Mouse (Mus musculus): ENCODE results near the gene Gfra1. TPM values are rescaled to one million over a fixed set of nuclear protein-coding genes. Genes with fewer than 3 reads are reported as not detected.
A peak's percentile ranks its signal among the peaks of the same experiment; 100 is the strongest.

Gfra1 gene
- polyA plus RNA-seq, 1 experiment from 2014 or later: 39.6 TPM

DNA sequence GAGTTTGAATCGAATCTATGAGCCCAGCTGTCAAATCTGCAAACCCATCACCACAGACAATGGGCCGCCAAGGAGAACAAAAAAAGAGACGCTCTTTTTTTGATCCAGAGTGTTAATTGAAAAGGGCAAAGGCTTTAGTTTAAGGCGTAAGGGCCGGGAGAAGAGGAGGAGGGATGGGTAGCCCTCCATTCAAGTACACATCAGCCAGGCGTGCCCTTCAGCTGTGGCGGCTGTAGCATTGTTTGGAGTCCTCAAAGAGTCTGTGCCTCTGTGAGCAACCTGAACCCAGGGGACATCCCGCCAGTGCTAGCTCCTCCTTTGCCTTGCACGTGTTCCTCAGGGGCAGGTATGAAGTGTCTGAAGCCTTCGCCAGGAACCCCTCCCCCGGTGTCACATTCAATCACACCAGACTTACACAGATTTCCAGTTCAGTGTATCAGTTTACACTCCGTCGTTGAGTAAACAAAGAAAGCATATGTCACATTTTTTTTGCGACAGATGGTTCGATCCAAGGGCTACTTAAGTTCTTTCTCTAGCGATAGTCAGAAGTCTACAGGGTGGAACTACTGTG is 867 bp upstream of the Gfra1 start:
- peak overlapping the region; percentile 56 for H3K4me3 ChIP-seq
- 6% methylated on average over 16 of the region's 16 CpGs for WGBS
- 0 out of 2 replicates have a peak overlapping the region, but pooled peaks have one; percentile 64 for H3K9ac ChIP-seq (replicated peaks)
- H3K27me3 ChIP-seq: peaks cover 46% of the 10 kb centered on the region
- ATAC-seq (ENCODE audit: low FRiP score, low read depth): peak; percentile 53; the same call in 1 of the 2 replicates
- no peaks in the 10 kb centered on the region for H3K36me3 ChIP-seq
- H3K4me1 ChIP-seq: peaks cover 58% of the 10 kb centered on the region
- H3K4me2 ChIP-seq (replicated peaks): peak overlapping the region; percentile 95
- H3K27ac ChIP-seq (replicated peaks): peak overlapping the region; percentile 73
- no peaks in the 10 kb centered on the region for H3K9me3 ChIP-seq

DNA sequence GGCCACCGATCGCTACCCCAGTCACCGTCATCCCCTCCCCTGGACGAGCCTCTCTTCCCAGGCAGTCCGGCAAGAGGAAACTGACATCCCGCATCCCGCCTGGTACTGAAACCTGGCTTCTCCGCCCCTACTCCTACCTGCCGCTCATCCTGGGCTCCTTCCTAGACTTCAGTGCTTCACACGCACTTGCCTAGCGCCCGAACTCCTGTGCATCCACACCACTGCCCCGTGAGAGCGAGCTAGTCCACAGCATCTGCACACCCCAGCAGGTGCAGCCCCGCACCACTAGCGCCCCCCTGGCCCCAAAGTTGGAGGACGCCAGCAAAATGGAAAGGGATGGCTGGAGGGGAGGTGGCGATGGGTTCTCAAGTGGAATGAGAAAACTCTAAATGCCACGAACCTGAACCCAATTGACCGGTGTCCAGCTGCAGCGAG is 631 bp downstream of the Gfra1 start:
- under 1% methylated on average over 21 of the region's 21 CpGs for WGBS

DNA sequence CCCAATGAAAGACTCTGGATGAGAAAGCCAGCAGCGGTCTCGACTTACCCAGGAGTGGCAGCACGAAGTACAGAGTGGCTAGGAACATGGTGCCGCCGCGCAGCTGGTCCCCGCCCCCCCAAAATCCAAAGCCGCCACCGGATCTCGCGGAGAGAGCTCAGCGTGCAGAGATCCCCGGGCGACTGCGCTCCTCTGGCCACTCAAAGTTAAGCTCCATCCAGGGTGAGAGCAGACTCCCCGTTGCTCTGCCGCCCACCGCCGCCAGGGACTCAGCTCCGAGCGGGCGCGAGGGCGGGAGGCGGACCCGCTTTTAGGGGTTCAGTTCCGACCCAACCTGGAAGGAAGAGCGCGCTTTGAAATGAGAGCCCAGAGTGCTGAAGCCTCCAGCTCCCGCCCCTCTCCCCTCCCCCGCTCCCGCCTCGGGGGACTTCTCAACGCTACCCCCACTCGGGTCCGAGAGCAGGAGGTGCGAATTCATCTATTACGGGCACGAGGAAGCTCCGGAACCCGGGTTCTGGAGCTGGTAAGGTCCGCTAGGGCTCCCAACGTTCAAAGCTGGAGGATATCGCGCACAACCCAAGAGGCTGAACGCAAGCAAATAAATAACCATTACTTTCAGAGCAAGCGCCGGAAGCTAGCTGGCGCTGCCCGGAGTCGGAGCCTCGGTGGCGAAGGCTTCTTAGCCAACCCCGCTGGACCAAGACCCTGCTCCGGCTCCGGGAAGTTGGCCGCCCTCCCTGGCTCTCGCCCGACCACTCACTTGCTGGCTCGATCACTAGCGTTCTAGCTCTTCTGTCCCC is 1.2 kb downstream of the Gfra1 start:
- H3K9me3 ChIP-seq: no peaks in the 10 kb centered on the region
- peak overlapping the region; percentile 64 for H3K9ac ChIP-seq (replicated peaks)
- H3K27ac ChIP-seq (replicated peaks): peak overlapping the region; percentile 73
- peaks cover 55% of the 10 kb centered on the region for H3K4me1 ChIP-seq
- peak overlapping the region; percentile 56 for H3K4me3 ChIP-seq
- peak overlapping the region; percentile 95 for H3K4me2 ChIP-seq (replicated peaks)
- H3K27me3 ChIP-seq: peaks cover 50% of the 10 kb centered on the region
- WGBS: under 1% methylated on average over 61 of the region's 61 CpGs
- H3K36me3 ChIP-seq: no peaks in the 10 kb centered on the region
- ATAC-seq (ENCODE audit: low FRiP score, low read depth): peak; percentile 23

More for the DNA sequence above, 631 bp downstream of the Gfra1 start:
- peak overlapping the region; percentile 73 for H3K27ac ChIP-seq (replicated peaks)
- H3K9ac ChIP-seq (replicated peaks): peak overlapping the region; percentile 64
- H3K36me3 ChIP-seq: no peaks in the 10 kb centered on the region
- H3K4me1 ChIP-seq: peaks cover 56% of the 10 kb centered on the region
- no peaks in the 10 kb centered on the region for H3K9me3 ChIP-seq
- peak overlapping the region; percentile 56 for H3K4me3 ChIP-seq
- peaks cover 50% of the 10 kb centered on the region for H3K27me3 ChIP-seq
- ATAC-seq (ENCODE audit: low FRiP score, low read depth): peak; percentile 45; the same call in 1 of the 2 replicates
- H3K4me2 ChIP-seq (replicated peaks): peak overlapping the region; percentile 95

DNA sequence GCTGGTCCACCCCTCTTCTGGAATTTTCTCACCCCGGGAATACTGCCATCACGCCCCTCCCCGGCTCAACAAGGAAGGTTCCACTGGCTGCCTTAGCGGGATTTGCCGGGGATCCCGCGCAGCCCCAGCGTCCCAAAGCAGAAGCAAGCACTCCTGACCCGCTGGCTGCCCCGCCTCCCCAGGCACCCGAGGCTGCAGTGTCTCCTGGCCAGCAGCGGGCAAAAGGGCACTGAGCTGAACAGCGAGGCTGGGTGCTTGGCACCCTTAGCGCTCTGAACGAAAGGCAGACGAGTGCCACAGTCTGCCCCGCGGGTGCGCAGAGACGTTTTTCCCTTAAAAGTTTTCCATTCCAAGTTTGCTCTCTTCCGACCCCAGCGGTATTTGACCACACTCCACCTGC is 2.1 kb downstream of the Gfra1 start:
- H3K27me3 ChIP-seq: peaks cover 50% of the 10 kb centered on the region
- H3K4me2 ChIP-seq (replicated peaks): peak overlapping the region; percentile 95
- peak overlapping the region; percentile 20; the same call in 1 of the 2 replicates for H3K27ac ChIP-seq (replicated peaks)
- H3K4me3 ChIP-seq: peak overlapping the region; percentile 56
- H3K9me3 ChIP-seq: no peaks in the 10 kb centered on the region
- peaks cover 55% of the 10 kb centered on the region for H3K4me1 ChIP-seq
- WGBS: 2% methylated on average over 22 of the region's 22 CpGs
- no peak for ATAC-seq (ENCODE audit: low FRiP score, low read depth)
- peak overlapping the region; percentile 64; the same call in 1 of the 2 replicates for H3K9ac ChIP-seq (replicated peaks)
- no peaks in the 10 kb centered on the region for H3K36me3 ChIP-seq

- H3K27me3 ChIP-seq: peaks cover 46% of the 10 kb centered on the region
- ATAC-seq (ENCODE audit: low FRiP score, low read depth): no peak
- H3K9ac ChIP-seq (replicated peaks): peak overlapping the region; percentile 64; the same call in 1 of the 2 replicates
- WGBS: 4% methylated on average over 20 of the region's 20 CpGs
- H3K9me3 ChIP-seq: no peaks in the 10 kb centered on the region
- peak overlapping the region; percentile 95 for H3K4me2 ChIP-seq (replicated peaks)
- peak overlapping the region; percentile 20; the same call in 1 of the 2 replicates for H3K27ac ChIP-seq (replicated peaks)
- peak overlapping the region; percentile 56 for H3K4me3 ChIP-seq
- no peaks in the 10 kb centered on the region for H3K36me3 ChIP-seq
- H3K4me1 ChIP-seq: peaks cover 55% of the 10 kb centered on the region
Observed at GRCm38 (mm10) chr19:58452941-58453551, 2.7 kb downstream of the Gfra1 start.

GRCm38 (mm10) chr19:58452178-58452819 is 3.4 kb downstream of the Gfra1 start:
- no peak overlapping the region for H3K9ac ChIP-seq (replicated peaks)
- no peak overlapping the region for H3K27ac ChIP-seq (replicated peaks)
- peaks cover 55% of the 10 kb centered on the region for H3K4me1 ChIP-seq
- peak overlapping the region; percentile 56; the same call in 1 of the 2 replicates for H3K4me3 ChIP-seq
- H3K36me3 ChIP-seq: no peaks in the 10 kb centered on the region
- H3K27me3 ChIP-seq: peaks cover 44% of the 10 kb centered on the region
- ATAC-seq (ENCODE audit: low FRiP score, low read depth): no peak
- peak overlapping the region; percentile 95 for H3K4me2 ChIP-seq (replicated peaks)
- no peaks in the 10 kb centered on the region for H3K9me3 ChIP-seq
- 49% methylated on average over 8 of the region's 8 CpGs for WGBS

DNA sequence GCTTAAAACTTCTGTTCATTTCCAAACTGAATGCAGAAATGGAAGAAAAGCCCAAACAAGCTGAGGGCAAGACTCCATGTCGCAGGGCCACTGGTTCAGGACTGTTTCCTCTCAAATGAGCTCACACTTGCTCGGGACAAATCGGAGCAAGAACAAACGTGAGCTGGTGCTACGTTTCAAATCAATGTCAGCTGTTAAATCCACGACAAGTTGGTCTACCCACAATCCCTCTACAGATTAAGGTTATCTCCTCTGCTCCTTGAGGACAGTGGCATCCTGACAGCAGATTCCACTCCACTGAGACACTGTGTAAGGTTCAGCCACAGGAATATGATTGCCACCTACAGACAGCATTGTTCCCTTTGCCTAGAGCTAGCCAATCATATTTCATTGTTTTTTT is 4.4 kb downstream of the Gfra1 start:
- Histone ChIP-seq H3K4me2 (replicated peaks) (peak overlapping the region; percentile 26), H3K27ac (replicated peaks) (no peak overlapping the region), H3K4me3 (no peak overlapping the region), H3K27me3 (peaks cover 39% of the 10 kb centered on the region), H3K9ac (replicated peaks) (no peak overlapping the region), H3K36me3 (no peaks in the 10 kb centered on the region), H3K4me1 (peaks cover 48% of the 10 kb centered on the region), H3K9me3 (no peaks in the 10 kb centered on the region)
- no peak for ATAC-seq (ENCODE audit: low FRiP score, low read depth)
- 61% methylated on average over 6 of the region's 6 CpGs for WGBS

- no peaks in the 10 kb centered on the region for H3K36me3 ChIP-seq
- peaks cover 39% of the 10 kb centered on the region for H3K27me3 ChIP-seq
- 43% methylated on average over 5 of the region's 5 CpGs for WGBS
- H3K4me3 ChIP-seq: no peak overlapping the region
- no peak for ATAC-seq (ENCODE audit: low FRiP score, low read depth)
- no peak overlapping the region for H3K27ac ChIP-seq (replicated peaks)
- peaks cover 42% of the 10 kb centered on the region for H3K4me1 ChIP-seq
- H3K9ac ChIP-seq (replicated peaks): no peak overlapping the region
- no peaks in the 10 kb centered on the region for H3K9me3 ChIP-seq
- peak overlapping the region; percentile 26 for H3K4me2 ChIP-seq (replicated peaks)
Observed at GRCm38 (mm10) chr19:58450716-58451115, 5.0 kb downstream of the Gfra1 start.

- no peak; the same call in 1 of the 2 replicates for ATAC-seq (ENCODE audit: low FRiP score, low read depth)
Observed at GRCm38 (mm10) chr19:58442785-58443732, 12.7 kb downstream of the Gfra1 start.

GRCm38 (mm10) chr19:58441785-58442184 is 13.9 kb downstream of the Gfra1 start:
- Histone ChIP-seq H3K36me3 (no peaks in the 10 kb centered on the region), H3K4me2 (replicated peaks) (no peak overlapping the region), H3K9me3 (no peaks in the 10 kb centered on the region), H3K4me1 (peaks cover 28% of the 10 kb centered on the region), H3K27me3 (peaks cover 5% of the 10 kb centered on the region; the same call in 1 of the 2 replicates), H3K27ac (replicated peaks) (no peak overlapping the region), H3K9ac (replicated peaks) (no peak overlapping the region), H3K4me3 (no peak overlapping the region)
- no peak for ATAC-seq (ENCODE audit: low FRiP score, low read depth)
- 65% methylated on average over 7 of the region's 7 CpGs for WGBS

More at GRCm38 (mm10) chr19:58442785-58443732, 12.7 kb downstream of the Gfra1 start:
- Histone ChIP-seq H3K4me1 (peaks cover 17% of the 10 kb centered on the region), H3K9ac (replicated peaks) (no peak overlapping the region), H3K4me3 (no peak overlapping the region), H3K27ac (replicated peaks) (peak overlapping the region; percentile 76), H3K36me3 (no peaks in the 10 kb centered on the region), H3K27me3 (peaks cover 5% of the 10 kb centered on the region; the same call in 1 of the 2 replicates), H3K4me2 (replicated peaks) (no peak overlapping the region), H3K9me3 (no peaks in the 10 kb centered on the region)
- WGBS: 64% methylated on average over 10 of the region's 10 CpGs
